Mouse (Mus musculus) hindbrain, embryonic 15.5 days (tissue): ENCODE results near the gene Fignl1. TPM values are rescaled to one million over a fixed set of nuclear protein-coding genes. Genes with fewer than 3 reads are reported as not detected.

Experiments used
- ATAC-seq: fragments of 200-750 bp; cut with Nextera tagmentation; 2 replicates; pipeline ENCODE4 v1.8.0; 2017; ENCODE audit warnings: low read depth, moderate number of reproducible peaks, moderate TSS enrichment; ENCODE audit not compliant: low FRiP score
- H3K27ac ChIP-seq: fragments of 300-500 bp; sonication (generic); replicated peaks from 2 replicates; pipeline ENCODE4 v1.5.1; 2015; ENCODE audit warnings: mild to moderate bottlenecking, inconsistent platforms
- H3K27me3 ChIP-seq: fragments of 300-500 bp; sonication (generic); 2 replicates; pipeline ENCODE4 v1.6.1; 2015; ENCODE audit warnings: control low read depth, inconsistent platforms
- H3K36me3 ChIP-seq: fragments of 300-500 bp; sonication (generic); 2 replicates; pipeline ENCODE4 v1.6.1; 2015; ENCODE audit warnings: control low read depth, inconsistent platforms
- H3K4me1 ChIP-seq: fragments of 300-500 bp; sonication (generic); replicated peaks from 2 replicates; pipeline ENCODE4 v1.6.1; 2015; ENCODE audit warnings: control low read depth, inconsistent platforms
- H3K4me2 ChIP-seq: fragments of 300-500 bp; sonication (generic); 2 replicates; pipeline ENCODE4 v1.6.1; 2015; ENCODE audit warnings: moderate library complexity, mild to moderate bottlenecking, inconsistent platforms
- H3K4me3 ChIP-seq: fragments of 300-500 bp; sonication (generic); 2 replicates; pipeline ENCODE4 v1.5.1; 2015; ENCODE audit warnings: mild to moderate bottlenecking, inconsistent platforms
- H3K9ac ChIP-seq: fragments of 300-500 bp; sonication (generic); 2 replicates; pipeline ENCODE4 v1.6.1; 2015; ENCODE audit warnings: inconsistent platforms
- H3K9me3 ChIP-seq: fragments of 300-500 bp; sonication (generic); 2 replicates; pipeline ENCODE4 v1.6.1; 2016; ENCODE audit warnings: control low read depth, inconsistent platforms
- WGBS: fragments of 180-500 bp; shearing (Covaris S2); methylation state at CpG from one replicate; pipeline ENCODE4 v1.1.7; 2015; 5-methylcytosine and 5-hydroxymethylcytosine counted together
- polyA plus RNA-seq: library from polyadenylated mRNA; unstranded; fragments of >200 nt; fragmentation: Nextera tagmentation; extraction: Ambion mirVana; gene quantifications from 2 replicates; pipeline ENCODE4 v1.2.1, GENCODE M21; 2015

Fignl1 gene
- polyA plus RNA-seq, 1 experiment from 2014 or later: 12.0 TPM

DNA sequence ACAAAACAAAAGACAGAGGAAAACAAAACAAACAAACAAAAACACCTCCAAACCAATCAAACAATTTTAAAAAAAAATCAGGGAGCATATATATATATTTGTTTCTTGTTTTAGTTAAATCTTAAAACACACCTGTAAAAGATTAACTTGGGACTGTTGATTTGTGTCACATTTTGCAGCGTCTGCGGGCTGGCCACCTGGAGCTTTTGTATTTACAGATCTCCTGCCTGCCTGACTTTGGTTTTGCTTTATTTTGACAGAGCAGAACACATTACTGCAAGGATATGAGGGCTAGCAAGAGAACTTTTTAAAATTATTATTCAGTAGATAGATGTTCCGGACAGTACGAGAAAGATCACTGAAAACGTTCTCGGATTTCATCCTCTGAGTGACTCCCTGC is 22.8 kb upstream of the Fignl1 start:
- peaks cover 22% of the 10 kb centered on the region for H3K4me1 ChIP-seq
- WGBS: 39% methylated on average over 6 of the region's 6 CpGs

GRCm38 (mm10) chr11:11830884-11831495 is 22.2 kb upstream of the Fignl1 start:
- peaks cover 22% of the 10 kb centered on the region for H3K4me1 ChIP-seq
- no peaks in the 10 kb centered on the region for H3K9me3 ChIP-seq
- H3K4me2 ChIP-seq: no peak overlapping the region
- no peaks in the 10 kb centered on the region for H3K27me3 ChIP-seq
- H3K9ac ChIP-seq: no peak overlapping the region
- no peak overlapping the region for H3K4me3 ChIP-seq
- no peaks in the 10 kb centered on the region for H3K36me3 ChIP-seq
- WGBS: 39% methylated on average over 12 of the region's 12 CpGs
- ATAC-seq: no peak
- no peak overlapping the region for H3K27ac ChIP-seq

More for the DNA sequence above, 22.8 kb upstream of the Fignl1 start:
- H3K4me2 ChIP-seq: no peak overlapping the region
- H3K36me3 ChIP-seq: no peaks in the 10 kb centered on the region
- no peak overlapping the region for H3K4me3 ChIP-seq
- no peak overlapping the region for H3K27ac ChIP-seq
- ATAC-seq: no peak
- no peaks in the 10 kb centered on the region for H3K27me3 ChIP-seq
- H3K9ac ChIP-seq: no peak overlapping the region
- H3K9me3 ChIP-seq: no peaks in the 10 kb centered on the region

DNA sequence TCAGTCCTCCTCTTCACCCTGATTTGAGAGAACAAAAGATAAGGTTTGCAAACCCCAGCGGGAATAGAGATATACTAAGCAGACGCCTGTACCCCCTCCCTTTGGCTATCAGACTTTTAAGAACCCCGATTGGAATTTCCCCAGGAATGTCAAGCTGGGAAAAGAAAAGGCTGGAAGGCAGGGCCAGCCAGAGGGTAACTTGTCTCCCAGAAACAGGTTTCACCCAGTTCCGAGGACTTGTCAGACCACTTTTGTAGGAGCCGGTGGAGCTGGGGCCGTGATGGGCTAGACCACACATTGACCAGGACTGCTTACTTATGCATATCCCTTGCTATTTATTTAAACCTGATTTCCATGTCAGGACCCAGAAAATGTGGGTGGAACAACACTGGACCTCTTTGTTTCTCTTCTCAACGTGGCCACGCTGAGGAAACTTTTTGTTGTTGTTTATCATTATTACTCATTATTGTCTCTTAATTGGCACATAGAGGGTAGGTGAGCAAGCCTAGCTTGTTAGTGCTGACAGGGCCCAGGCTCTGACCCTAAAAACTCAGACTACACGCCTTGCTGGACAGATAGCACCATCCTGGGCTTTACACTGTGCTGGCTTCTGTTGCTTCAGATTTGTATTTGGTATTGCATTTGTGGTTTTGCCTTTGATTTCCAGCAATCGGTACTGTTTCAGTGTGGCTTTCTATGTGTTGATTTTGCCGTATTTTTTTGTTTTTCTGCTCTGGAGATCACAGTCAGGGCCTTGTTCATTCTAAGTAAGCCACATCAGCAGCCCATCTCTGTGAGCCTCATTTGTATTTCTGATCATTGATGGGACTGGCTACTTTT is 20.6 kb upstream of the Fignl1 start:
- H3K27me3 ChIP-seq: no peaks in the 10 kb centered on the region
- no peaks in the 10 kb centered on the region for H3K36me3 ChIP-seq
- 28% methylated on average over 11 of the region's 11 CpGs for WGBS
- H3K9ac ChIP-seq: no peak overlapping the region
- no peak overlapping the region for H3K4me3 ChIP-seq
- no peak for ATAC-seq
- H3K27ac ChIP-seq: no peak overlapping the region
- peaks cover 31% of the 10 kb centered on the region for H3K4me1 ChIP-seq
- no peak overlapping the region for H3K4me2 ChIP-seq
- no peaks in the 10 kb centered on the region for H3K9me3 ChIP-seq

GRCm38 (mm10) chr11:11828761-11829160 is 20.0 kb upstream of the Fignl1 start:
- Histone ChIP-seq H3K4me2 (no peak overlapping the region), H3K36me3 (no peaks in the 10 kb centered on the region), H3K9me3 (no peaks in the 10 kb centered on the region), H3K9ac (no peak overlapping the region), H3K4me1 (peaks cover 35% of the 10 kb centered on the region), H3K4me3 (no peak overlapping the region), H3K27ac (no peak overlapping the region), H3K27me3 (no peaks in the 10 kb centered on the region)
- 33% methylated on average over 6 of the region's 6 CpGs for WGBS
- ATAC-seq: 0 out of 2 replicates have a peak, but pooled peaks have one; percentile 15

GRCm38 (mm10) chr11:11828251-11828650 is 19.5 kb upstream of the Fignl1 start:
- 35% methylated on average over 5 of the region's 5 CpGs for WGBS
- Histone ChIP-seq H3K4me1 (peaks cover 35% of the 10 kb centered on the region), H3K9ac (no peak overlapping the region), H3K36me3 (no peaks in the 10 kb centered on the region), H3K9me3 (no peaks in the 10 kb centered on the region), H3K4me3 (no peak overlapping the region), H3K4me2 (no peak overlapping the region), H3K27ac (no peak overlapping the region), H3K27me3 (no peaks in the 10 kb centered on the region)
- ATAC-seq: peak; percentile 61; the same call in 1 of the 2 replicates

DNA sequence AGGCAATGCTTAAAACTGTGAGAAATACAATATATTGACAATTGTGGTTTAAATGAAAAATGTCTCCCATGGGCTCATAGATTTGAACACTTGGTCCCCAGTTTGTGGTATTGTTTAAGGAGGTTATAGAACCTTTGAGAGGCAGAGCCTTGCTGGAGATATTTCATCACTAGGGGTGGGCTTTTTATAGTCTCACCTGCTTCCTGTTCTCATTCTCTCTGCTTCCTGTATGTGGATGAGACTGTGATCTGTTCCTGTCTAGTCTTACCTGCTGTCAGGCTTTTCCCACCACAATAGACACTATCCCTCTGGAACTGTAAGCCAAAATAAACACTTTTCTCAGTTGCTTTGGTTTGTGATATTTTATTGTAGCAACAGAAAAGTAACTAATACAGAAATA is 17.7 kb upstream of the Fignl1 start:
- H3K9ac ChIP-seq: no peak overlapping the region
- no peaks in the 10 kb centered on the region for H3K36me3 ChIP-seq
- H3K4me2 ChIP-seq: no peak overlapping the region
- ATAC-seq: no peak
- H3K27ac ChIP-seq: no peak overlapping the region
- H3K27me3 ChIP-seq: no peaks in the 10 kb centered on the region
- peaks cover 43% of the 10 kb centered on the region for H3K4me1 ChIP-seq
- no peak overlapping the region for H3K4me3 ChIP-seq
- no peaks in the 10 kb centered on the region for H3K9me3 ChIP-seq

GRCm38 (mm10) chr11:11825670-11826069 is 16.9 kb upstream of the Fignl1 start:
- Histone ChIP-seq H3K9me3 (no peaks in the 10 kb centered on the region), H3K9ac (no peak overlapping the region), H3K36me3 (no peaks in the 10 kb centered on the region), H3K4me1 (peaks cover 50% of the 10 kb centered on the region), H3K4me3 (no peak overlapping the region), H3K27me3 (no peaks in the 10 kb centered on the region), H3K27ac (no peak overlapping the region), H3K4me2 (no peak overlapping the region)
- 72% methylated on average over 6 of the region's 6 CpGs for WGBS
- ATAC-seq: no peak

DNA sequence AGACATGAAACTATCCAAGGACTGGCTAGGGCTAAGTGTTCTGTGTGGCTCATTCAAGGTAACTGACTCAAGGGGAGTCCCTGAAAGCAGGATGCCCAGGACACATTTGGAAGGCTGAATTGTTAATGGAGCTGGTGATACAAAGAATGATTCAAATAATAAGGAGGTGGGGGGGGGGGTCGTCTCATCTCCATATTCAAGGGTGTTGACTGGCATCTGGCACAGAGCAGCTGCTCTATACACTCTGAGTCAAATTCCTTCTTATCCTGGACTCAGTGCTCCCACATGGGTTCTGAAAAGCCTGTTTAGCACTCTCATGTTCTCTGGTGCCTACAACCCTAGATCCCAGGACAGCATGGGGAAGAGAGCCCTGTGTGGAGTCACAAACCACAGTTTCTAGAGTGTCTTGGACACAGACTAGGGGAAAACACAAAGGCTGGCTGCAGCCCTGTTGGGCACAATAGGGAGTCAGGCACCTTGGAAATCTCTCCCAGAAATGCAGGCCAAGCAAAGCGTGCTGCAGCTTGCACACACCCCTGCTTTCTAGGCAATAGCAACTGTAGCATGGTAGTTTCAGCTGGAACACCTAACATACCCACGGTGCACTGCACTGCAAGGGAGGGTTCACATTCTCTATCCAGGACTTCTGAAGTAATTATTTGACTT is 16.3 kb upstream of the Fignl1 start:
- WGBS: 39% methylated on average over 3 of the region's 3 CpGs

DNA sequence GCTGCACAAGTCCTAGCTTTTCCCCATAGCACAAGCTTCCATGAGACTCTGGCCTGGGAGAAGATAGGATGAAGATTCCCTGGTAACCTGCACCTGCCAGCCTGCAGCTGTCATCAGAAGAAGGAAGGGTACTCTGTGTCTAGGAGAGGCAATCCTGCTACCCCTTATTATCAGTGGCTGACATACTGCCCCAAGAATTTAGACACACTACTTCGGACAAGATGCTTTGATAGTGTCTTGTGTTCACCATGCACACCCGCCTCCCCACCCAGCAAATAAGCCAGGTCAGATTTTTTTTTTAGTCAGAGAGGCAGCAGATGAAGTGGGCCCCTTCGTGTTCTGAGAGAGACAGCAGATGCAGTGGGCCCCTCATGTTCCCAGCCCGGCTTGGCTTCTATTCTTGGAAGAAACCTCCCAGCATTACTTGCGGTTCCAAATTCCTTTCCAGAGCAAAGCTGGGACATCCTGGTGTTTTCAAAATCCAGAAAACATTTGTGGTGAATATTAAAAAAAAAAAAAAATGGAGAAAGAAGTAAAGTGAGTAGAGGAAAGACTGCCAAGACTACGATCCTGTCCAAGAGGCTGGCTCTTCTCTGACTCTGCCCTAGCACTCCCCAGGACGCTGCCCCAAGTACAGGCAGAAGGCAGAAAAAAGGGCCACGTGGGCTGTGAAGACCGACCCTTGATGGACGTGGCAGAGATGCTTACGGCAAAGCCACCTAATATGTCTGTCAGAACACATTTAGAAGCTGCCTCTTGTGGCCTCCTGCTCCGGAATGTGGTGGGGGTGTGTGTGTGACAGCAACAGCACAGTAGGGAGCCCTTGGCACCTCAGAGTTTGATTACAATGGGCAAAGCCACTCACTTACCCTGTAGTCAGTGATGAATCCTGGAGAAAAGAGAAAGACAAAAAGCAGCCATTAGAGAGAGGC is 15.5 kb upstream of the Fignl1 start:
- WGBS: 22% methylated on average over 12 of the region's 12 CpGs
- Histone ChIP-seq H3K36me3 (no peaks in the 10 kb centered on the region), H3K4me3 (no peak overlapping the region), H3K9me3 (no peaks in the 10 kb centered on the region), H3K4me1 (peaks cover 46% of the 10 kb centered on the region), H3K9ac (no peak overlapping the region), H3K27me3 (no peaks in the 10 kb centered on the region), H3K4me2 (no peak overlapping the region), H3K27ac (no peak overlapping the region)
- no peak for ATAC-seq

More for the DNA sequence above, 16.3 kb upstream of the Fignl1 start:
- Histone ChIP-seq H3K36me3 (no peaks in the 10 kb centered on the region), H3K4me2 (no peak overlapping the region), H3K27me3 (no peaks in the 10 kb centered on the region), H3K9me3 (no peaks in the 10 kb centered on the region), H3K9ac (no peak overlapping the region), H3K4me1 (peaks cover 51% of the 10 kb centered on the region), H3K27ac (no peak overlapping the region), H3K4me3 (no peak overlapping the region)
- no peak for ATAC-seq

DNA sequence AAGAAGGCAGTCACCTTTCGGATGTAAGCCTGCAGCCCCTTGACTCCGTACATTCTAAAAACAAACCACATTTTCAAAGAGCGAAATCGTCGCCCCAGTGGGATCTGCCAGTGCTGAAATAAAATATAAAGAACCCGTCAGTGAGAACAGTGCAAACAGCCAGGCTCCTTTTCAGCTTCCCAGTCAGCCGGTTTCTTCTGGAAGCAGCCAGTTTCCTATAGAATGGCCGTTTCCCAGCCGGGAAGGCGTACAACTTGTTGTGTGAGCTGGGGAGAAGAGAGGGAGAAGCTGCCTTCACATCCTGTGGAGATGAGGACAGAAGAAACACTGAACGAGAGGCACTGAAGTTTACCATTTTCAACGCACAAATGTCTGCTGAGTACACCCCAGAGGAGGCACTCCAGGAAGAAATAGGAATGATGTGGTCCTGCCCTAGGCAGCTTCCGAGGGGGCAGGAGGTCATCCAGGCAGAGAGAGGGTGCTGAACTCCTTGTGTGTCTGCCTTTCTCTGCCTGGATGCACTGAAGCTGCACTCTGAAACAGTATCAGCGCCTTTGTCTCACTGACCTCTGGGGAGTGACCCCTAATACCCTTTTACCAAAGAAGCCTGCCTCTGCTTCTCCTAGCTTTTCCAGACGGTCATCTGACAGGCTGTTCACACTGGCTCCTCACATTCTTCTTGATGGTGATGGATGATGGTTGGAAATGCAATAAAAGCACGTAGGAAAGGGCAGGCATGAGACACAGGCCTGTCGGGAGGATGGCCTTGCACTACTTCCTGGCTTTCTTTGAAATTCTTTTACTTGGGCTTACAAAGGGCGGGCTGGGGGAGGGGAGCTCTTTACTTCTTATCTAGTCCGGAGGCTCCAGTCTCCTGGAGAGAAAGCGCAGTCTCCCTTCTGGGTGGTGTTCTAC is 13.7 kb upstream of the Fignl1 start:
- H3K4me3 ChIP-seq: no peak overlapping the region
- ATAC-seq: peak; percentile 14; the same call in 1 of the 2 replicates
- H3K4me2 ChIP-seq: peak overlapping the region; percentile 47
- 0 out of 2 replicates have a peak overlapping the region, but pooled peaks have one; percentile 0 for H3K9ac ChIP-seq
- H3K27ac ChIP-seq: peak overlapping the region; percentile 53
- no peaks in the 10 kb centered on the region for H3K9me3 ChIP-seq
- H3K27me3 ChIP-seq: no peaks in the 10 kb centered on the region
- no peaks in the 10 kb centered on the region for H3K36me3 ChIP-seq
- peaks cover 36% of the 10 kb centered on the region for H3K4me1 ChIP-seq
- WGBS: 11% methylated on average over 20 of the region's 20 CpGs
